Mouse (Mus musculus): ENCODE data around the gene D630045J12Rik. TPM values are rescaled to one million over a fixed set of nuclear protein-coding genes. Genes with fewer than 3 reads are reported as not detected.

D630045J12Rik gene
- polyA plus RNA-seq, 1 experiment, result 0.26 TPM

DNA sequence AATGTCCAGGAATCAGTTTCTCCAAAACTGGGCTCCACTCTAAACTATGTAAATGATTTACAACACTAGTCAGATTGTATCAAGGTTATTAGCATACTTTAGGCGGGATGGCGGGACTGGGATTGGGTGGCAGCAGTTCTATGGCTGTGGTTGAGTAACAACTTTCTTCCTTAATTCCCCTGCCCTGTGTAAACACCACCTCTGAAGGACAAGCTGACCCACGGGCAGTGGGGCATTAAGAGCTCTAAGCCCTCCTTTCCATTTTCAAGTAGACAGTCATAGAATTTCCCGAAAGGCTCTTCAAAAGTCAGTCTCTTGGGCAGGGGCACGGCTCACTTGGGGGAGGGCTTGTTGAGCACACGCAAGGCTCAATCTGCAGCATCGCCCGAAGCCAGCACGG lies 142.9 kb downstream of the D630045J12Rik start:
- no peak for DNase-seq (ENCODE audit: low read depth, low spot score)
- WGBS, result 42% methylated on average over 9 of the region's 9 CpGs

GRCm38 (mm10) chr6:38109871-38110270 lies 143.9 kb downstream of the D630045J12Rik start:
- DNase-seq (ENCODE audit: low read depth, low spot score), result no peak
- 34% methylated on average over 9 of the region's 9 CpGs for whole genome bisulfite sequencing

GRCm38 (mm10) chr6:38109160-38109795 lies 144.5 kb downstream of the D630045J12Rik start, which contains the start of gene Tmem213:
Gene Tmem213, plus strand, starts transcription at chr6:38109255.
- WGBS, result 42% methylated on average over 9 of the region's 9 CpGs
- no peak for DNase-seq (ENCODE audit: low read depth, low spot score)

GRCm38 (mm10) chr6:38108449-38108848 lies 145.4 kb downstream of the D630045J12Rik start:
- WGBS, result 94% methylated on average over 5 of the region's 5 CpGs
- DNase-seq (ENCODE audit: low read depth, low spot score), result no peak

- WGBS, result 43% methylated on average over 9 of the region's 9 CpGs
These were observed 147.9 kb downstream of the D630045J12Rik start for GRCm38 (mm10) chr6:38105924-38106323.

DNA sequence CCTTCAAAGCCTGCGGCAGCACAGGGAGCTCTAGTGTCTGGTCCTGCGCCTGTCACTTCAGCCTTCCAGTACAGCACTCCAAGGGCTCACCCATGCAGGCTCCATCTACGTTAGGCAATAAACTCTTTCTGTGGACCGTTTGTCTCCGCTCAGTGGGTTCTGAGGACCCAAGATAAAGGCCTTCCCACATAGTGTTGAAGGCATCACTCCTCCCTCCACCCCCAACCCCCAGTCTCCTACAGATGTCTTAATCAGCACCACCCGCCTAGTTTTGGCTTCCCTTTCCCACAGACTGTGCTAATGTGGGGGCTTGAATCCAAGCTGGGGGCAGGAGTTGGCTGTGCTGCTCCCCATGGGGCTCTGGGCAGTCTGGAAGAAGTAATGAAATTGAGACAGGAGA lies 150.0 kb downstream of the D630045J12Rik start:
- WGBS, result 81% methylated on average over 6 of the region's 6 CpGs
- DNase-seq (ENCODE audit: low read depth, low spot score), result no peak

More at GRCm38 (mm10) chr6:38105924-38106323, 147.9 kb downstream of the D630045J12Rik start:
- DNase-seq (ENCODE audit: low read depth, low spot score), result no peak

DNA sequence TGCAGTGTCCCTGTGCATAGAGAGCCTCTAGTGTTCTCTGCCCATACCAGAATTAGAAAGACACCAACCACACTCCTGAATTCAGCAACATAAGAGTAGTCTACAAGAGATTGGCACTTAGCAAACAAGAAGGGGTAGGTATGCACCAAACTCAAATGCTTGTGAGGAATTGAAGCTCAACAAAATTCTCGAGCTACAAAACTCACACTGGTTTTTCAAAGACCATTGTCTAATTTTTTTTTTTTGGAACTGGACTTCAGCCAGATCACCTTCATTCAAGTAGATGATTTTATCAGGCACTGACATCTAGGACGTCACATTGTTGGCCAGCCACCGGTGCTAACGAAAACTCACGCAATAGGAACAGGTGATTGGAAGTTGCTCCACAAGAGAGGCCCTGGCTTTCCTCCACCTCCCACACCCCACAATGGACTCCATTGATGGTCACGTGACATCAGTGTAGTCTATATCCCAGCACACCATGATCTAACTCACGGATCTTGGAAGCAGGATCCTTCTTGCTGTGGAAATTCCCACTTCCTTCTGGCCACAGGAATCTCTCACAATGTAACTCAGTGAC lies 151.5 kb downstream of the D630045J12Rik start:
- 66% methylated on average over 7 of the region's 7 CpGs for WGBS
- no peak for DNase-seq (ENCODE audit: low read depth, low spot score)

GRCm38 (mm10) chr6:38096961-38097370 lies 156.8 kb downstream of the D630045J12Rik start:
- no peak for DNase-seq (ENCODE audit: low read depth, low spot score)
- WGBS, result 31% methylated on average over 5 of the region's 5 CpGs

- 89% methylated on average over 10 of the region's 10 CpGs for WGBS
- DNase-seq (ENCODE audit: low read depth, low spot score), result no peak
These were observed 159.1 kb downstream of the D630045J12Rik start for GRCm38 (mm10) chr6:38094701-38095100.

GRCm38 (mm10) chr6:38092539-38092938 lies 161.3 kb downstream of the D630045J12Rik start:
- WGBS, result 90% methylated on average over 8 of the region's 8 CpGs
- no peak for DNase-seq (ENCODE audit: low read depth, low spot score)

DNA sequence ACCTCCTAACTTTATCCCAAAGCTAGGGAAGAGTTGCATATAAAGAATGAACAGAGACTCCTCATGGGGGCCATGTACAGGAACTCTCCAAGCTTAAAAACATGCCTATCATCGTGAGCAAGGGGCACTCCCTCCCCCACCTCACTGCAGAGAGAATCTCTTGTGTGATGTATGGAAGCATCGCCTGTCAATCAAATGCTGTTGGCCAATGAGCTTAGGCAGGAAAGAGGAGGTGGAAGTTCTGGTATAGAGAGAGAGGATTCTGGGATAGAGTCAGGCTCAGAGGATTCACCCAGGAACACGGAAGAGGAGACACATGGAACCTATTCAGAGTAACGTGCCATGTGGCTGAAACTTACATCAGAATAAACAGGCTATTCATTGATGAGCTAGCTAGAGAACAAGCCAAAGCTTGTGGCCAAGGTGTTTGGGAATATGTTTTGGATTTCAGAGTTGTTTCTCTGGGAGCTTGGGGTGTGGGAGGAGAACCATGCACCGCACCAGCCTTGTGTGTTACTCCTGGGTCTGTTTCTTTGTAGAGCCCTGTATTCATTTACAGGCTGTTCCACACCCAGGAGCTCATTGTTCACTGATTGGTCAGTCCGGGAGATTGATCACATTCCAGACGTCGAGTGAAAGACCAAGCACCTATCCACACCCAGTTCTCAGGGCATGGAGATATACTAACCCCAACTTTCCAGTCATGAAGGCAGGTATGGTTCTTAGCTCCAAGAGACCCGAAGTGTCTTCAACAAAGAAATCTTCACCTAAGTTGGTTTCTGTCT lies 166.4 kb downstream of the D630045J12Rik start:
- WGBS, result 64% methylated on average over 9 of the region's 9 CpGs
- DNase-seq (ENCODE audit: low read depth, low spot score), result no peak

- DNase-seq (ENCODE audit: low read depth, low spot score), result no peak
- WGBS, result 36% methylated on average over 4 of the region's 4 CpGs
These were observed 170.6 kb downstream of the D630045J12Rik start for GRCm38 (mm10) chr6:38083204-38083603.

- 60% methylated on average over 11 of the region's 11 CpGs for WGBS
- no peak for DNase-seq (ENCODE audit: low read depth, low spot score)
These were observed 172.0 kb downstream of the D630045J12Rik start for GRCm38 (mm10) chr6:38081727-38082341.

DNA sequence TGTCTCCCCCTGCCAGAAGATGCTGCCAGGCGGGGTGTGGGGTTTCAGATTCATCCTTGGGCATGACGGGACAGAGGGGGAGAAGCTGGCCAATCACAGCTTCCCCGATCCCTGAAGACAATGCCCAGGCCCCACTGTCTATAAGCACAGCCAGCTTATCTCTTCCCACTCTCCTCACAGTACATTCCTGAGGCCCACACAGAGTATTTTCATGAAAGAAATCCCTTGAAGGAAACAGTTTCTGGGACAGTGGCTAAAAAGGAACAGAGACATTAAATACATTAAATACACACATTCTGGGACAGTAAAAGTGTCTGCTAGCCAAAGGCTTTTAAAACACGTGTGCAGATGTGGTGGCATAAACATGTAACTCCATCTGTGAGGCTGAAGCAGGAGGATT lies 173.4 kb downstream of the D630045J12Rik start:
- DNase-seq (ENCODE audit: low read depth, low spot score), result no peak
- WGBS, result 83% methylated on average over 4 of the region's 4 CpGs

DNA sequence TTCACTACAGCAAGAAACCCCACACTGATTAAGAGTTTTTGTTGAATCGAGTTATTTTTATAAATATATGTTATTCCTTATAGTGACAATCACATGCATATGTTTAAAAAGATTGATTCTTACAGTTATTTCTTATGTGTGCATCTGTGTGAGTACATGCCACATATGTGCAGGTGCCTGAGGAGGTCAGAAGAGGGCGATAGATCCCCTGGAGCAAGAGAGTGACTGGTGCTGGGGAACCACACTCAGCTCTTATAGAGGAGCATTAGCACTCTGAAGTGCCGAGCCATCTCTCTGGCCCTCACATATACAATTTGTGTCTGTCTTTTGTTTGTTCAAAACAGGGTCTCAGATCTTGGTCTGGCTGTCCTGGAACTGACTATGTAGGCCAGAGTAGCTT lies 180.2 kb downstream of the D630045J12Rik start:
- no peak for DNase-seq (ENCODE audit: low read depth, low spot score)
- 95% methylated on average over 3 of the region's 3 CpGs for WGBS

Other genes starting within 250 kb of the D630045J12Rik start
- 0.26 and 0.29 TPM in 2 replicates for gene Svopl, start 207.0 kb downstream of the D630045J12Rik start, polyA plus RNA-seq (2012; rRNA removed)
- gene Tmem213, start 144.8 kb downstream of the D630045J12Rik start, polyA plus RNA-seq (2012; rRNA removed), result not detected in 2 replicates
- 0.34 and 0.61 TPM in 2 replicates for gene Atp6v0a4, start 129.4 kb downstream of the D630045J12Rik start, polyA plus RNA-seq (2012; rRNA removed)
- gene Zc3hav1l, start 45.2 kb upstream of the D630045J12Rik start, polyA plus RNA-seq (2012; rRNA removed), result 0.64 and 1.2 TPM in 2 replicates
- 22.8 and 36.8 TPM in 2 replicates for gene Zc3hav1, start 100.6 kb upstream of the D630045J12Rik start, polyA plus RNA-seq (2012; rRNA removed)
- gene Ttc26, start 127.5 kb upstream of the D630045J12Rik start, polyA plus RNA-seq (2012; rRNA removed), result 0.34 and 0.40 TPM in 2 replicates
- gene Ubn2, start 179.9 kb upstream of the D630045J12Rik start, polyA plus RNA-seq (2012; rRNA removed), result 3.1 and 6.0 TPM in 2 replicates

Measured in large intestine, adult 2 months (tissue).